Mouse (Mus musculus): ENCODE data around the gene Lrfn3. TPM values are rescaled to one million over a fixed set of nuclear protein-coding genes. Genes with fewer than 3 reads are reported as not detected.
A peak's percentile ranks its signal among the peaks of the same experiment; 100 is the strongest.

The Lrfn3 gene
- polyA plus RNA-seq, 1 experiment from 2014 or later: 13.9 TPM

DNA sequence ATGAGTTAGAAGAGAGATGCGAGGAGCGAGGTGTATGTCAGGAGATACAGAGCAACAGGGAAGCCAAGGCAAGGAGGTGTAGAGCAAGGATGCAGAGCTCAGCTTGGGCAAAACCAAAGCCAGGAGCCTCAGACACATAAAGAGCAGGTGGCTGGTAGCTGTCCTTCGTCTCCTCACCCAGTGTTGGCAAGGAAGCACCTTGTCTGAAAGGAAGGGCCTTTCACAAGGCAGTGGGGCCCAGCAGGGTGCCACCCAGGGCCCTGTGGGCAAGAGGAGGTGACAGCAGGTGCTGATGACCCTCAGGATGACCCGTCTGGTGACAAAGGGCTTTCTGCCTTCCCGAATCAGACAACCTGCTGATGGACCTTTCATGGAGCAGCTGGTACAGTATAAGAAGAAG lies 28.0 kb downstream of the Lrfn3 start:
- no peaks in the 10 kb centered on the region for H3K9me3 ChIP-seq (ENCODE audit: control insufficient read depth, low read length)
- H3K4me2 ChIP-seq (ENCODE audit: low read length): no peak overlapping the region
- ATAC-seq (ENCODE audit: low FRiP score, low TSS enrichment) (no peak), DNase-seq (no peak)
- H3K9ac ChIP-seq (replicated peaks; ENCODE audit: low read length): no peak overlapping the region
- peaks cover 18% of the 10 kb centered on the region for H3K27me3 ChIP-seq (ENCODE audit: control insufficient read depth, insufficient read depth, low read length)
- 63% methylated on average over 5 of the region's 5 CpGs for WGBS
- H3K27ac ChIP-seq (replicated peaks; ENCODE audit: low read depth, low read length): no peak overlapping the region
- H3K36me3 ChIP-seq (ENCODE audit: control insufficient read depth, insufficient read depth, low read length): no peaks in the 10 kb centered on the region
- no peak overlapping the region for H3K4me3 ChIP-seq (replicated peaks; ENCODE audit: low read depth, low read length)
- no peaks in the 10 kb centered on the region for H3K4me1 ChIP-seq (ENCODE audit: control insufficient read depth, insufficient read depth, low read length)

DNA sequence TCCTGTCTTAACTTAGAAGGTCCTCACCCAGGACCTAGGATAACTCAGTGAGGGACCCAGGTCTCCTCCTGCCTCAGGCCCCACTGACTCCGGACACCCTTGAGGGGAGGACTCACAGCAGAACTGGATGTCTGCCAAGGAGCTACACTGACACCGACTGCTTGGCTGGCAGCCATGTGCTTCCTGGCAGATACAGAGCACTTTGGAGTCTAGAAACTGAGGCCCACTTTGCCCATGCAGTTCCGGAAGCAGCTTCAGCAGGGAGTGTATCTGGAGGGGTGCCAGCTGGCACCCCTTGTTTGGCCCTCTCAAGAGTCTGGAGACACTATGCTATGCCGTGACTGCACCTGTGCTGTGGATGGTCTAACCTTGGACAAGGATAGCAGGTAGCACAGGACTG lies 29.1 kb downstream of the Lrfn3 start:
- no peak for ATAC-seq (ENCODE audit: low FRiP score, low TSS enrichment)
- 50% methylated on average over 4 of the region's 4 CpGs for WGBS
- H3K9ac ChIP-seq (replicated peaks; ENCODE audit: low read length): no peak overlapping the region

DNA sequence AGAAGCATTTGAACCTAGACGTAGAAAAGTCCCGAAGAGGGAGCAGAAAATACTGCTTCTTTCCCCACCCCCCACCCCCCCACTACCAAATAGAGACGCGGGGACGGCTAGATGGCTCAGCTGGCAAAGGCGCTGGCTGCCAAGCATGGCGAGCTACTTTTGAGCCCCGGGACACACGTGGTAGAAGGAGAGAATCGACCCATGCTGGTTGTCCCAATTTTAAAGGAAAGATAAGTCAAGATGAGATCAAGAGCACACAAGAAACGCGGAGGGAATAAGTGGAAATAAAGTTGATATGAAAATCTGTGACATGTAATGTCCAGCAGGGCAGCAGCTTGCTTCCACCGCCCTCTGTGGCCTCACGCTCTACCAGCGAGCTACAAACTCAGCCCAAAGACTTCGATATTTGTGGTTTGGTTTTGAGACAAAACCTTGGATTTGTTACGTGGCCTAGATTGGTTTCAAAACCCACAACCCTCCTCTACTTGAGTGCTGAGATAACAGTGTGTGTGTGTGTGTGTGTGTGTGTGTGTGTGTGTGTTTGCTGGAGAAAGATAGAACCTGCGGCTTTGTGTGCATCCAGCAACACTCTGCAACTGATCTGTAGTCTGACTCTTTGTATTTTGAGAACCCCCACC lies 29.8 kb downstream of the Lrfn3 start:
- no peaks in the 10 kb centered on the region for H3K9me3 ChIP-seq (ENCODE audit: control insufficient read depth, low read length)
- H3K27me3 ChIP-seq (ENCODE audit: control insufficient read depth, insufficient read depth, low read length): peaks cover 18% of the 10 kb centered on the region
- H3K36me3 ChIP-seq (ENCODE audit: control insufficient read depth, insufficient read depth, low read length): no peaks in the 10 kb centered on the region
- H3K9ac ChIP-seq (replicated peaks; ENCODE audit: low read length): no peak overlapping the region
- no peak overlapping the region for H3K4me3 ChIP-seq (replicated peaks; ENCODE audit: low read depth, low read length)
- no peaks in the 10 kb centered on the region for H3K4me1 ChIP-seq (ENCODE audit: control insufficient read depth, insufficient read depth, low read length)
- peak overlapping the region; percentile 39; the same call in 1 of the 2 replicates for H3K4me2 ChIP-seq (ENCODE audit: low read length)
- H3K27ac ChIP-seq (replicated peaks; ENCODE audit: low read depth, low read length): no peak overlapping the region
- WGBS: 64% methylated on average over 18 of the region's 18 CpGs
- ATAC-seq (ENCODE audit: low FRiP score, low TSS enrichment): no peak
- no peak for DNase-seq

More for the DNA sequence above, 29.1 kb downstream of the Lrfn3 start:
- Histone ChIP-seq H3K27ac (replicated peaks; ENCODE audit: low read depth, low read length) (no peak overlapping the region), H3K4me1 (ENCODE audit: control insufficient read depth, insufficient read depth, low read length) (no peaks in the 10 kb centered on the region), H3K36me3 (ENCODE audit: control insufficient read depth, insufficient read depth, low read length) (no peaks in the 10 kb centered on the region), H3K9me3 (ENCODE audit: control insufficient read depth, low read length) (no peaks in the 10 kb centered on the region), H3K4me3 (replicated peaks; ENCODE audit: low read depth, low read length) (no peak overlapping the region), H3K4me2 (ENCODE audit: low read length) (no peak overlapping the region), H3K27me3 (ENCODE audit: control insufficient read depth, insufficient read depth, low read length) (peaks cover 18% of the 10 kb centered on the region)
- peak; percentile 82 for DNase-seq

DNA sequence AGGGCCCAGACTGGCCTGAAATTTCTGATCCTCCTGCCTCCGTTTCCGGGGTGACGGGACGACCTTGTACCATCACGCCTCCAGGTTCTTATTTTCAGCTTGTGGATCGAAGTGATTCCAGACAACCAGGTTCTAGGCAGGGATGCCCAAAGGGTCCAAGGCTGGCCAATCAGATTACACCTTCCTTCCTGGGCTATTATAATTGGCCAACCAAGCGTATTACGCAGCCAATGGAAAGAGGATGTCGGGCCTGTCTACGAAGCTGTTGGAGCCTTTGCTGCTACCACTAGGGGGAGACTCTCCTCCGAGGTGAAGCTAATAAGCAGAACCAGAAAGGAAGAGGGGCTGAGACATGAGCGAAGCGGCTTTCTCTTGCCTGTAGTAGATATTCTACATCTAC lies 30.7 kb downstream of the Lrfn3 start:
- Histone ChIP-seq H3K36me3 (ENCODE audit: control insufficient read depth, insufficient read depth, low read length) (no peaks in the 10 kb centered on the region), H3K4me1 (ENCODE audit: control insufficient read depth, insufficient read depth, low read length) (no peaks in the 10 kb centered on the region), H3K9ac (replicated peaks; ENCODE audit: low read length) (no peak overlapping the region), H3K9me3 (ENCODE audit: control insufficient read depth, low read length) (no peaks in the 10 kb centered on the region), H3K4me2 (ENCODE audit: low read length) (peak overlapping the region; percentile 39), H3K27ac (replicated peaks; ENCODE audit: low read depth, low read length) (0 out of 2 replicates have a peak overlapping the region, but pooled peaks have one; percentile 10), H3K4me3 (replicated peaks; ENCODE audit: low read depth, low read length) (0 out of 2 replicates have a peak overlapping the region, but pooled peaks have one; percentile 1), H3K27me3 (ENCODE audit: control insufficient read depth, insufficient read depth, low read length) (peaks cover 18% of the 10 kb centered on the region)
- WGBS: 2% methylated on average over 13 of the region's 13 CpGs
- DNase-seq: peak; percentile 97
- peak; percentile 93 for ATAC-seq (ENCODE audit: low FRiP score, low TSS enrichment)

DNA sequence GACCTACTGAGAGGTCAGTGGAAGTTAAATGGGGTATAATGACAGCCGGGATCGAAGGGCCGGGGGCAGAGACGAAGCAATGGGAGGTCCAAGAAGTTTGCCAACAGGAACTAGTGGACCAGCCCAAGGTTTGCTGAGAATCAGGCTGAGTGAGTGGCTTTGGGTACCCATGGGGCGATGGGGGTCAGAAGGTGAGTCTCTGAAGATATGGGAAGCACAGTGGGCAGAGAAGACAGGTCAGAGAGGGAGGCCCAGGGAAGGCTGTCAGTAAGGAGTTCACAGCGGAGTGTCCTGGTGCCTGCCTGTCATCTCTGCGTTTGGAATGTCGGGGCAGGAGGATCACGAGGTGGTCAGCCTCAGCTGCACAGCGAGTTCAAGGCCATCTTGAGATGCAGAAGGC lies 34.2 kb downstream of the Lrfn3 start:
- H3K27ac ChIP-seq (replicated peaks; ENCODE audit: low read depth, low read length): no peak overlapping the region
- no peak overlapping the region for H3K9ac ChIP-seq (replicated peaks; ENCODE audit: low read length)
- 64% methylated on average over 10 of the region's 10 CpGs for WGBS
- no peaks in the 10 kb centered on the region for H3K4me1 ChIP-seq (ENCODE audit: control insufficient read depth, insufficient read depth, low read length)
- DNase-seq (no peak), ATAC-seq (ENCODE audit: low FRiP score, low TSS enrichment) (no peak)
- no peak overlapping the region for H3K4me3 ChIP-seq (replicated peaks; ENCODE audit: low read depth, low read length)
- H3K9me3 ChIP-seq (ENCODE audit: control insufficient read depth, low read length): peaks cover 4% of the 10 kb centered on the region; the same call in 1 of the 2 replicates
- no peak overlapping the region for H3K4me2 ChIP-seq (ENCODE audit: low read length)
- H3K27me3 ChIP-seq (ENCODE audit: control insufficient read depth, insufficient read depth, low read length): no peaks in the 10 kb centered on the region
- H3K36me3 ChIP-seq (ENCODE audit: control insufficient read depth, insufficient read depth, low read length): no peaks in the 10 kb centered on the region

DNA sequence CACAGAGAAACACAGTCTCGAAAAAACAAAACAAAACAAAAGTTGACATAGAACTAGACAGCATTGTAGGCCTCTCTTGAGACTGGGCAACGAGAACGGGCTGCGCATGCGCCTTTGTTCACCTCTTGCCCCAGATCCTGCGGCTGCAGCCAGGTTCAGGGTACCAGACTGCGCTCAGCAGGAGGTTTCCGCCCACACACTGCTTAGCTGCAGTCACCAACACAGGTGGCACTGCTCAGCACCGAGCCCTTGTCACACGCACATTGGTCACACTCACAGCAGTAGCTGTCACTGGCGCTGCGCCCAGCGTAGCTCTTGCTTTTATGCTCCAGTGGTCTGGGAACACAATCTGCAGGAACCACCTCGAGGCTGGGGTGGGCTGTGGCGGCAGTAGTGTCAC lies 35.4 kb downstream of the Lrfn3 start:
- Histone ChIP-seq H3K4me1 (ENCODE audit: control insufficient read depth, insufficient read depth, low read length) (peaks cover 5% of the 10 kb centered on the region; the same call in 1 of the 2 replicates), H3K27me3 (ENCODE audit: control insufficient read depth, insufficient read depth, low read length) (no peaks in the 10 kb centered on the region), H3K4me2 (ENCODE audit: low read length) (no peak overlapping the region), H3K36me3 (ENCODE audit: control insufficient read depth, insufficient read depth, low read length) (no peaks in the 10 kb centered on the region), H3K4me3 (replicated peaks; ENCODE audit: low read depth, low read length) (no peak overlapping the region), H3K9me3 (ENCODE audit: control insufficient read depth, low read length) (peaks cover 4% of the 10 kb centered on the region; the same call in 1 of the 2 replicates), H3K27ac (replicated peaks; ENCODE audit: low read depth, low read length) (no peak overlapping the region), H3K9ac (replicated peaks; ENCODE audit: low read length) (no peak overlapping the region)
- ATAC-seq (ENCODE audit: low FRiP score, low TSS enrichment): no peak
- DNase-seq: peak; percentile 28
- 54% methylated on average over 15 of the region's 15 CpGs for WGBS

DNA sequence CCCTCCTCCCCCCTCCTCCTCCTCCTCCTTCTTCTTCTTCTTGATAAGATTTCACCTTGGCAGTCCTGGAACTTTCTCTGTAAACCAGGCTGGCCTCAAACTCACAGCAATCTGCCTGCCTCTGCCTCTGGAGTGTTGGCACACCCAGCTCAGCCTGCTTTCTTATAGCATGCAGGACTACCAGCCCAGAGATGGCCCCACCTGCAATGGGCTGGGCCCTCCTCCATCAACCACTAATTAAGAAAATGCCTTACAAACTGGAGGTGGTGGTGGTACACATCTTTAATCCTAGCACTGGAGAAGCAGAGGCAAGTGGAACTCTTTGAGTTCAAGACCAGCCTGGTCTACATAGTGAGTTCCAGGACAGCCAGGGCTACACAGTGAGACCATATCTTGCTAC lies 36.1 kb downstream of the Lrfn3 start:
- Histone ChIP-seq H3K4me1 (ENCODE audit: control insufficient read depth, insufficient read depth, low read length) (peaks cover 7% of the 10 kb centered on the region; the same call in 1 of the 2 replicates), H3K27ac (replicated peaks; ENCODE audit: low read depth, low read length) (no peak overlapping the region), H3K4me2 (ENCODE audit: low read length) (no peak overlapping the region), H3K4me3 (replicated peaks; ENCODE audit: low read depth, low read length) (no peak overlapping the region), H3K27me3 (ENCODE audit: control insufficient read depth, insufficient read depth, low read length) (no peaks in the 10 kb centered on the region), H3K36me3 (ENCODE audit: control insufficient read depth, insufficient read depth, low read length) (no peaks in the 10 kb centered on the region), H3K9me3 (ENCODE audit: control insufficient read depth, low read length) (peaks cover 4% of the 10 kb centered on the region; the same call in 1 of the 2 replicates), H3K9ac (replicated peaks; ENCODE audit: low read length) (no peak overlapping the region)
- ATAC-seq (ENCODE audit: low FRiP score, low TSS enrichment): no peak
- no peak for DNase-seq

DNA sequence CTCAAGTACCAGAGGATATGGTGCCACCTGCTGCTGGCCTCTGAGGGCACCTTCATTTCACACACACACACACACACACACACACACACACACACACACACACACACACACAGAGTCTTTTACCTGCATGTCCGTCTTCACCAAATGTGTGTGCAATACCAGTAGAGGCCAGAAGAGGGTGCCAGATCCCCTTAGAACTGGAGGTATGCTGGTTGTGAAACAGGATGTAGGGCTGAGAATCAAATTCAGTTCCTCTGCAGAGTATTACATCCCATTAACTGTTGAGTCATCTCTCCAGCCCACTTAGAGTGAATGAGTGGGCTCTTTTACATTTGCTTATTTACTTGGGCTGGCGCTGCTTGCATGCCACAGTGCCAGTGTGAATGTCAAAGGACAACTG lies 37.2 kb downstream of the Lrfn3 start:
- Histone ChIP-seq H3K36me3 (ENCODE audit: control insufficient read depth, insufficient read depth, low read length) (no peaks in the 10 kb centered on the region), H3K4me2 (ENCODE audit: low read length) (no peak overlapping the region), H3K27me3 (ENCODE audit: control insufficient read depth, insufficient read depth, low read length) (no peaks in the 10 kb centered on the region), H3K9ac (replicated peaks; ENCODE audit: low read length) (no peak overlapping the region), H3K27ac (replicated peaks; ENCODE audit: low read depth, low read length) (no peak overlapping the region), H3K4me3 (replicated peaks; ENCODE audit: low read depth, low read length) (no peak overlapping the region), H3K9me3 (ENCODE audit: control insufficient read depth, low read length) (peaks cover 4% of the 10 kb centered on the region; the same call in 1 of the 2 replicates), H3K4me1 (ENCODE audit: control insufficient read depth, insufficient read depth, low read length) (peaks cover 12% of the 10 kb centered on the region; the same call in 1 of the 2 replicates)
- DNase-seq (peak; percentile 41), ATAC-seq (ENCODE audit: low FRiP score, low TSS enrichment) (no peak)
- 35% methylated on average over 2 of the region's 2 CpGs for WGBS

DNA sequence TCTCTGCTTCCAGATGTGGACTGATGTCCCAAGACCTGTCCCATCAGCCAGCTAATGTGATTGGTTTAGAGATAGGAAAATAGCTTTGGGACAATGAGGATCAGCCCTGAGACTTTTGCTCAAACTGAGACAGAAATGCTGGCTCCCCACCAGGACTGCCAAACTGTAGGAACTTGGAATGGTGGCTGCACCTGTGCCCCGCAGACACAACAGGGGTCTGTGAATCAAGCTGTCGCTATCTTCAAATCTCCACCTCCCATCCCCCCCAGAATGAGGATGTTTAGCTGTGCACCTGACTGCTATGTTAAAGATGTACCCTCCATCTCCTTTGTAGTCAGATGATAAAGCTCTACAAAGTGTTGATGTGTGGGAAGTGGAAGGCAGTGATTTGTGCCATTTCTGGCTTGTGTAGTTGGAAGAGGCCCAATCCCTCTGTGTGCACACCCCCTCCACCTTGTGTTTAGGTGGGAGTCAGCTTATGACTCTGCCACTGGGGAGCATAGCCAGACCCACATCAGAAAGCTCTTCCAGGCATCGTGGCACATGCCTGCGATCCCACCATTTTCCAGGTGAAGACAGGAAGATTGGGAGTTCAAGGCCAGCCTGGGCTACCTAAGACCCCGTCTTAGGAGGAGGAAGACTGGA lies 38.1 kb downstream of the Lrfn3 start:
- no peak overlapping the region for H3K9ac ChIP-seq (replicated peaks; ENCODE audit: low read length)
- WGBS: 81% methylated on average over 5 of the region's 5 CpGs
- H3K9me3 ChIP-seq (ENCODE audit: control insufficient read depth, low read length): peaks cover 4% of the 10 kb centered on the region; the same call in 1 of the 2 replicates
- no peak for DNase-seq
- no peaks in the 10 kb centered on the region for H3K27me3 ChIP-seq (ENCODE audit: control insufficient read depth, insufficient read depth, low read length)
- no peak overlapping the region for H3K27ac ChIP-seq (replicated peaks; ENCODE audit: low read depth, low read length)
- peaks cover 12% of the 10 kb centered on the region; the same call in 1 of the 2 replicates for H3K4me1 ChIP-seq (ENCODE audit: control insufficient read depth, insufficient read depth, low read length)
- ATAC-seq (ENCODE audit: low FRiP score, low TSS enrichment): no peak
- H3K4me2 ChIP-seq (ENCODE audit: low read length): no peak overlapping the region
- H3K4me3 ChIP-seq (replicated peaks; ENCODE audit: low read depth, low read length): no peak overlapping the region
- no peaks in the 10 kb centered on the region for H3K36me3 ChIP-seq (ENCODE audit: control insufficient read depth, insufficient read depth, low read length)

Measured in midbrain, embryonic 14.5 days (tissue).